Mouse (Mus musculus): ENCODE results near the gene Olfr298. TPM values are rescaled to one million over a fixed set of nuclear protein-coding genes. Genes with fewer than 3 reads are reported as not detected.

The Olfr298 gene
- not detected in 2 replicates for polyA plus RNA-seq (2012; rRNA removed)

GRCm38 (mm10) chr7:86492384-86492783 lies at the start of gene Olfr298:
Gene Olfr298 (minus strand): TSS chr7:86492484.

GRCm38 (mm10) chr7:86519668-86520067 lies 27.4 kb upstream of the Olfr298 start, which contains the start of gene Olfr297:
Gene Olfr297 (plus strand): TSS chr7:86519968.

GRCm38 (mm10) chr7:86459621-86460020 lies 32.7 kb downstream of the Olfr298 start, which contains the start of gene Olfr299:
Gene Olfr299 (plus strand): TSS chr7:86459921.

Other genes with a start within 250 kb of the Olfr298 start
- not detected in 2 replicates for gene Vmn2r76, start 246.2 kb downstream of the Olfr298 start, polyA plus RNA-seq (2012; rRNA removed)
- not detected in 2 replicates for gene Olfr310, start 215.3 kb downstream of the Olfr298 start, polyA plus RNA-seq (2012; rRNA removed)
- not detected in 2 replicates for gene Olfr309, start 178.8 kb downstream of the Olfr298 start, polyA plus RNA-seq (2012; rRNA removed)
- gene Olfr308, start 166.9 kb downstream of the Olfr298 start, polyA plus RNA-seq (2012; rRNA removed) = not detected in 2 replicates
- gene Olfr307, start 154.9 kb downstream of the Olfr298 start, polyA plus RNA-seq (2012; rRNA removed) = not detected in 2 replicates
- not detected in 2 replicates for gene Olfr305, start 125.6 kb downstream of the Olfr298 start, polyA plus RNA-seq (2012; rRNA removed)
- not detected in 2 replicates for gene Olfr304, start 105.8 kb downstream of the Olfr298 start, polyA plus RNA-seq (2012; rRNA removed)
- gene Olfr303, start 94.7 kb downstream of the Olfr298 start, polyA plus RNA-seq (2012; rRNA removed) = not detected in 2 replicates
- gene Olfr301, start 88.6 kb downstream of the Olfr298 start, polyA plus RNA-seq (2012; rRNA removed) = not detected in 2 replicates
- gene Olfr299, start 32.6 kb downstream of the Olfr298 start, polyA plus RNA-seq (2012; rRNA removed) = not detected in 2 replicates
- gene Olfr297, start 27.5 kb upstream of the Olfr298 start, polyA plus RNA-seq (2012; rRNA removed) = not detected in 2 replicates
- not detected in 2 replicates for gene Olfr295, start 91.4 kb upstream of the Olfr298 start, polyA plus RNA-seq (2012; rRNA removed)
- gene Olfr294, start 124.2 kb upstream of the Olfr298 start, polyA plus RNA-seq (2012; rRNA removed) = not detected in 2 replicates
- not detected in 2 replicates for gene Olfr293, start 156.6 kb upstream of the Olfr298 start, polyA plus RNA-seq (2012; rRNA removed)
- gene Olfr292, start 195.8 kb upstream of the Olfr298 start, polyA plus RNA-seq (2012; rRNA removed) = not detected in 2 replicates

All from ovary, adult 2 months (tissue).